Mouse (Mus musculus) c-Kit-positive CD71-positive TER-119-positive erythroid progenitor cells, embryonic 14.5 days (primary cell): ENCODE measurements around the gene Robo2.
"Not testable (repeated sequence)": the region's sequence is repeated elsewhere in the genome, so short reads cannot be mapped to it uniquely, and the experiment has no call there.

ENCODE experiments used
- DNase-seq: peaks from one replicate; pipeline ENCODE4 v3.0.0-alpha.2; 2013; ENCODE audit warnings: low spot score

Robo2 gene

DNA sequence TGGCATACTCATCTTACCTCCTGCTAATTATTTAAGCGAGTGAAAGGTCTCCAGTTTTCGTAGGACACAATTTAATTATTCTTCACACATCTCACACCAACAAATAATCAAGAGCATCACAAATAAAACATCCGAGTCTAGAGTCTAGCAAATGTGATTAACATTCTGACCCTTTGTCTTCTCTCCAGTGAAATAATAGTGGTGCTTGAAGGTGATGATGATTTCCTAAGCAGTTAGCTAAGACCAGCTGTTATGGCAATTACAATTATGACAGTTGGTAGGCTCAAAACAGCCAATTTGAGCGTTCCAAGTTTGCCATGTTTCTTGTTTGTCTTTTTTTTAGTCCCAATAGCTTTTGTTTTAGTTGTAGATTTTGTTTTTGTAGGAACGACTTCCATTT lies 210.9 kb downstream of the Robo2 start:
- no peak for DNase-seq

DNA sequence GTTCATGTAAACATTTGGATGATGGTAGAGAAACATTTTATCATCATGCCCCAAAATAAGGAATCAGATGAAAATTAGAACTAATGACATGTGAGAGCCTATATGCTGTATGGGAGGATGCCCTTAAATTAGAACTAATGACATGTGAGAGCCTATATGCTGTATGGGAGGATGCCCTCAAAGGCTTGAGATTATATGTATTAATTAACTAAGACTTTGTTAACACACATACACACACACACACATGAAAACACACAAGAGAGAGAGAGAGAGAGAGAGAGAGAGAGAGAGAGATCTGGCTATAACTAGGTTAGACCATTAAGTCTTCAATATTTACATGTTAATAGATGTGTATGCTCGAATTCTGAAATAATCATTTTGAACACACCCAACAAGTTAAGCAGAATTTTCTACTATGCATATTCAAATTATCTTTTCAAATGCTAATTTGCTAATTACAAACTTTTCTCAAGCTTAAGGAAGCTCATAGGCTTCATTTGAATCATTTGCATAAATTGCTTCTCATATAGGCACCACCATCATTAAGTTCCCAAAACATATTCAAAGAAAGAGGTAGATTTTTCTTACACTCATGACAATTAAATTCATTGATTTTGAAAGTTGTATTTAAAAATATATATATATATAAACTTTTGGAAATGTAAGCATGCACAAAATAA lies 211.5 kb downstream of the Robo2 start:
- DNase-seq, result no peak

DNA sequence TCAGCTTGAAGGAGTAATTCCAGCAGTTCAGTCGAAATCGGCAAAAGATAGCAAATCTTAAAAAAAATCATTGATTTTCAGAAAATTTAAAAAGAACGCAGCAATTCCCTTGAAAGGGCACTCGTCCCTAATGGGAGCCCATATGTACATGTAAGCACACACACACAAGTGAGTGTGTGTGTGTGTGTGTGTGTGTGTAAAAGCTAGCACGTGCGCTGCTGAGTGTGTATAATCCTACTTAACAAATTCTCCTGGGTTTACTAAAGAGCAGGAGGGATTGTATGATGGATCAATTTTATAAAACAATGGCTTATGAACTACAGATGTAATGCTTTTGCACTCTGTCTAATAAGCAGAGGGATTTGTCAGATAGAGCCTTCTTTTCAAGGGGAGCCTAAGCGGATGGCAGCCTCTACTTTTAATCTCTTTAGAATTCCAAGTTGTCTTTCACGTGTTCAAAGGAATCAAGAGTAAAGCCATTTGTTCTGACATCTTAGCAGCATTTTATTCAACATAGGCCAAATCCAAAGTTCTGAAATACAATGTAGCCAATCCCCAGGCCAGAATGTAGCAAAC lies 218.6 kb downstream of the Robo2 start:
- DNase-seq, result no peak

DNA sequence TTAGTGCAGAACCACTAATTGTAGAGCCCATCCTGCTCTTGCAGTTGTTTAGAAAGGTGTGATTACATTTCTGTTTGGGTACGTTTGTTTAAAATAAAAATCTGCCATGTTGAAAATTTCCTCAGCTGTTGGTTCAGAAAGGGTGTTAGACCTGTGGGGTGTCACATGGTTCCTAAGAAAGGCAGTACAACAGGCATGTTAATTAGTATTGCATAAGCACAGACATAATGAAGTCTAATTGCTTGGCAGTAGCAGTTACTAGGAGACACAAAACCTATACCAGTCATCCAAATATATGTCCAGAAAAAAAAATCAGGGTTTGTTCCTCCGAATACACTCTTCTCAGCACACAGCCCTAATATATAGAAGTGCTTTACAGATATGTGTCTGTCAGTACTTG lies 220.0 kb downstream of the Robo2 start:
- DNase-seq, result no peak

DNA sequence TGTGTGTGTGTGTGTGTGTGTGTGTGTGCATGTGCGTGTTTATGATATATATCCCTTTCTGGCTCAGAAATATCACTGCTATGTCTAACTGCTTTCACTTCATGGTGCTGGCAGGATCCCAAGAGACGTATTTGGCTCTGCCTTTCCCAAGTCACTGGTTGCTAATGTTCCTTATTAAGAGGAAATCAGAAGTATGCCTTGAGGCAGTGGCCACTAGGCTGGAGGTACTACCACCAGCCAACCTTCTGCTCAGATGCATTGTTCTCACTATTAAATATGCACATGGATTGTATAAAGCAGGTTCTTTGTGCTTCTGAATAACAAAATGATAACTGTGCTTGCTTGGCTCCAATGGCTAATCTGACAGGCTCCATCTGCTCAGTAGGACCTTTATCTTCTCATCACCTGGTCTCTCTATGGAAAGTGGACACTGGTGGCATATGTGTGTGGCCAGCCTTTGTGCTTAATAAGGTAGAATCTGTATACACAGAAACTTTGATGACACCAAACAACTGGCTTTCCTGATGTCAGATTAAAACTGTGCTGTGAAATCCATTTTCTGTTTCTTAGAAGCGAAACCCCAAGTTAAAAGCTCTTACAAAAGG lies 229.0 kb downstream of the Robo2 start:
- no peak for DNase-seq

DNA sequence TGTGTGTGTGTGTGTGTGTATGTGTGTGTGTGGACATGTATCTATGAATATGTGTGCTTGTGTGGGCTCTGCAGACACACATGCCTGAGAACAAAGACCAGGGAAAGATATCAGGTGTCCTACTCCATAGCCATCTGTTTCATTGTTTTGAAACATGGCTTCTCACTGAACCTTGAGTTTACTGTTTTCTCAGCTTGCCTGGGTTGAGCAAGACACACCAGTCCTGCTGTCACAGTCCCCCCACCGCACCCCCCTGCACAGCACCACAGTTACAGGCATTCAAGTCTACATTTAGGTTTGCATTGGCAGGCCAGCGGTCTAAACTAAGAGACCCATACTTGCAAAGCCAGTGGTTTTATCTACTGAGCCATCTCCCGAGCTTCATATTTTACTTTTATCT lies 239.0 kb downstream of the Robo2 start:
- DNase-seq, result no peak

DNA sequence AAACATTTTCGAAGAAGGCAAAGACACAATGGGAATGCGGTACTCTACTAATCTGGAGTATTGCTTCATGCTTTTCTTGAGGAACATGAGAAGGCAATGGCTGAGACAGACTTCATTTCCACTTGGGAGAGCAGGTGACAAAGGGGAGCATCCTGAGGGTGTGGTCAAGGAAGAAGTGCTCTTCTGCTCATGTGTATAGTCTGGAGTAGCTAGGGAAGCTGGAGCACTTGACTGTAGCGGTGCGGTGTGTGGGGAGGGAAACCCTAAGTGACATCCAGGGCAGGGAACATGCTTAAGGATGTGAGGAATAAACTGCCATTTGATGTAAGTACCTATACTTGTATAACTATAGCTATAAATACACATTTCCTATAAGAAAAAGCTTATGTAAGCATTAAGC lies 242.0 kb downstream of the Robo2 start:
- DNase-seq, result no peak

DNA sequence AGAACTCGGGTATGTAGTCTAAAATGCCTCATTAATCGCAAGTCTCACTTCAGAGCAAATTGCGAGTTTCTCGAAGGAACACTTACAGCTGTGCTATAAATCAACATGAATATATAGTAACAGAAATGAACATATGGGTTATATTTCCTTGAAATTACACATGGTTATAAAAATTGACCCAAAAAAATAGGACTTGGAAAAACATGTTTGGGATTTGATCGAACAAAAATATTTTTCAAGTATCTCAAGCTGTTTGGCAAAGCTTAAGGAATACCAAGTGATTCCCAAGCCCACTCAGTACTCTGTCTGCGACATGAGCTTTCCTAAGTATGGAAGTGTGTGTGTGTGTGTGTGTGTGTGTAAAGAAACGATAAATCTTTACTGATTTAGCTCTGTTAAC lies 242.5 kb downstream of the Robo2 start:
- no peak for DNase-seq

DNA sequence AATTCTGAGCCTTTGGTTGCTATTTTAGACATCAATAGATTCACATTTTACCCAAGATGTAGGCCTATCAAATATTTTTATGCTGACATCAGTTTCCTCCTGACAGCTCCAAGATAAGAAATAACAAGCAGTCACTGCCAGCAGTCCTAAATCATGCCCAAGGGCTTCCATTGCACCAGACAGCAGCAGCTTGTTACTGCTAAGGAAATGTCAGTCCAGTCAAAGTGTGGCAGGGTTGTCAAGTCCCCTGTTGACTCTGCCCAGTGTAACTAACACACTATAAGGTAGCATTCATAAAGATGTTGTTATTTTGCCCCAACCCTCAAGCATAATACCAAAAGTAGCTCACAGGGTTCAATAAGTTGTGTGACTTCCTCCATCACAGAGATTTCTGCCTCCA lies 243.8 kb downstream of the Robo2 start:
- DNase-seq, result no peak

DNA sequence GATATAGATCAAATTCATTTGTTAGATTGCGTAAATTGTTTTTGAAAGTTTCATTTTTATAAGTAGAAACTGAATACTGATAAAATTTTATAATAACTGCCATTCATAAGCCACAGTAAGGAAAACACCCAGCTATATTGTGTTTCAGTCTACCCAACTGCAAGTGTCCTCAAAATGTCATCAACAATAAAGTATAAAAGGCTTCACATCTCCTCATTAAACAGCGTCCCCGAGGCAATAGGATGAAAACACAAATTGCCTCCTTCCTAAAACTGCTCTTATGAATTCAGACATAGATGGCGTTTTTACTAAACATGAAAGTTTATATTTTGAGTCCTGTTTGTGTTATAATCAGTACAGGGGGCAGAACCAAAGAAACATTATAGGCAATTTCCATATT lies 249.6 kb downstream of the Robo2 start:
- no peak for DNase-seq

DNA sequence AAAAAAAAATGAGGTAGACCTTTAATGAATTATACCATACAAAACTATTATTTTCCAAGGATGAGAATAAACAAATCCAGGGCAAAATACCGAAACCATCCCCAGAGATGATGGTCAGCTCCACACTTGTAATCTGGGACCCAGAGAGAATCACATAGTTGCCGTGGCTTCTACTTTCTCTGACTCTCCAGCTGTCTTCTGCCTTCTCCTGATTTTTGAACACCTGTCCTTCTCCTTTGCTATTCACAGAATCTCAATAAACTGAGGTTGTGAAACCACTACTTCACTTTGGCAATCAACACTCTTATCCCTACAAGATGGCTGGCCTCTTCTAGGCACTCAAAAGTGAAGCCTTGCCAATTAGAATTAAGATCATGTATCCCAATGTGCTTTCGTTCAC lies 252.4 kb downstream of the Robo2 start:
- DNase-seq, result no peak

DNA sequence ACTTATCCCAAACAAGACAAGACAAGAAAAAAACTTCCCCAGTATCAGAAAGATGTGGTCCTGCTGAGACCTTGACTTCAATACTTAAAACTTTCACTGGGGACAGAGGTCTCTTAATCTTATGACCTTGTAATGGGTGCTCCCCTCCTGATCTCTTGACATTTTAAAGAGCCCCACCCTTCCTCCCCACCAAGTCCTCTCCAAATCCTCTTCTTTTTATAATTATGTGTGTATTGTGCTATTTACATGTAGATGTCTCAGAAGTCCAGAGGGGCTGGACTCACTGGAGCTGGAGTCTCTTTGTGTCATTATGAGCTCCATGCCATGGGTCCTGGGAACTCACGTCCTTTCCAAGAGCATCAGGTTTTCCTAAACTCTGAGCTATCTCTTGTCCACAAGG lies 275.4 kb downstream of the Robo2 start:
- DNase-seq, result no peak

DNA sequence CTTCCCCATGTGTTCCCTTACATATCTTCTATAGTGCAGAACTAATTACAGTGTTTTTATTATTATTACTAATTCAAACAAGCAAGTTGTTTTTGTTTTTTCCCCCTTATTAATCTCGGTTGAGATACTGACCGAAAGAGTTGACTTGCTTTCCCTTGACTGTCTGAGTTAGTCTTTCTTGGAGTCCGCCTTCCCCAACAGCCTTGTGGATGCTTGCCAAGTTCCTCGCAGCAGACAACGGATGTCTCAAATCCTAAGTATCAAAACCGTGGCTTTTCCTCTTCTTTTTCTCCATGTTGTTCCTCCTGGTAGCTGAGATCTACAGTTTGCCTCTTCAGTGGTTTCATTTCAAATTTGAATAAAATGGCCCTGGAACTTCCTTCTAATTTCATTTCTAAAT lies 278.8 kb downstream of the Robo2 start:
- DNase-seq, result no peak

DNA sequence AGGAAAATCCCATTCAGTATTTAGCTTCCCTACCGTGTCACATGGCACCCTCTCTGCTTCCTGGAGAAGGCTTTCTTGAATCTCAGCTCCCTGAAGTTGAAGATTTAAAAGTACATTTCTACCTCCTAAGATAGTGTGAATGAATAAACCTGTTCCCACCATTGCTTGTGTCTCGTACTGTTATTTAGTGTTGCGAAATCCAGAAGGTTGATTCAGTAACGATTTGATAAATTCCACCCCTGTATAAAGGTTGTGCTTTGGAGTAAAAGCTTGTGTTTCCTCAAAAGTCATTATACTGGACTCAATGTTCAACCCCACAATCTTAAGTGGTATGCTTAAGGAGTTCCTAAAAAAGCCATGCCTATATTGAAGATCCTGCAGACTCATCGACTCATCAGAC lies 280.3 kb downstream of the Robo2 start:
- DNase-seq, result no peak

DNA sequence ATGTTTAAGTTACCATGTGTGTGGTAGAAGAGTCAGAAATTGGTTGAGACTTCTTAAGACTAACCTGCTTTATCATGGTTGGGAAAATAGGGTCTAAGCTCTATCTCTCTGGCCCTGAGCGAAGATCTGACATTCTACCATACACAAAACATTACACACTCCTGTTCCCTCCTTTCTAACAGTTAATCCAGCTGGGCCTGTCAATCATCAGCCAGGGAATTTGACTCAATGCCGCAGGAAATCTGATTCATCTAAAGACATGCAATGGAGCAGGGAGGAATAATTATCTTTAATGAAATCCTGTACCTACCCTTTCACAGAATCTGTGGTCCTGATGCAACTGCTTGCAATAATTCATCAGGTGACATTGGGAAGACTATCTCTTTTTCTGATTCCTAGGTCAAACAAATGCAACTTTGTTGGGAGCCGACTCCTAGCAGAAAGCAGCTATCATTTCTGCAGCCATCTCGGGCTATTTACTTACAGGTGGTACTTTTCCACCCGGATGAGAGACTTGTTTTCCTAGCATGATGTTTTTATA lies 283.1 kb downstream of the Robo2 start:
- no peak for DNase-seq

DNA sequence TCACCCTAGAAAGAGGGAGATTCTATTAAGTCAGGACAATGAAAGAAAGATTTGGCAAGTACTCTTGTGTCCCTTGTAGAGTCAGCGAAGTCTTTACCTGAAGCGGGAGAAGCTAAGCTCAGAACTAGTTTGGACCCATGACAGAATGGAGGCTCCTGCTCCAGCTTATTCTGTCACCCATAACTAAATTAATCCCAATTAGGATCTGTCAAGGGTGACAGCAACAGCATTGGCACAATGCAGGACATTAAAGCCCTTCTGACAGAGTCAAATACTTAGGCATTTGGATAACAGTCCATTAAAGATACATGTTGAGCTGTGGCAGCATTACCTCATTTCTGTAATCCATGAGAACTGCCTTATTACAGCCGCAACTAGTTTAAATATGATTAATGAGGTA lies 298.5 kb downstream of the Robo2 start:
- no peak for DNase-seq

DNA sequence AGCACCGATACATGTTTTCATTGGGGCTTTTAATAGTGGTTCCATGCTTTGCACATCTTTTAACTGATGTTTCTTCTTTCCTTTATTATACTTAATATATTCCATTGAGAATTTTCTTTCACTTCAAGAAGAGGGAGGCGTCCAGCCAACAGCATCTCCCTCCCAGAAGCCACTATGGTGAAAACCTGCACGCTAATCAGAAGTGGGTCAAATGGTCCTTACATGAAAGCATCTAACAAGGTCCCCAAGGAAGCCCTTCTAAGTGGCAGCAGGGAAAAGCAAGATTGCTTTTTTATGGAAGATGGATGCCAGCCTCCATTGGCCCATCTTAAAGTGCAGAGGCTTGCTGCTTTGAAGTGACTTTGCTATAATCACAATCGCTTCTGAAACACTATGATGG lies 300.5 kb downstream of the Robo2 start:
- DNase-seq, result no peak

DNA sequence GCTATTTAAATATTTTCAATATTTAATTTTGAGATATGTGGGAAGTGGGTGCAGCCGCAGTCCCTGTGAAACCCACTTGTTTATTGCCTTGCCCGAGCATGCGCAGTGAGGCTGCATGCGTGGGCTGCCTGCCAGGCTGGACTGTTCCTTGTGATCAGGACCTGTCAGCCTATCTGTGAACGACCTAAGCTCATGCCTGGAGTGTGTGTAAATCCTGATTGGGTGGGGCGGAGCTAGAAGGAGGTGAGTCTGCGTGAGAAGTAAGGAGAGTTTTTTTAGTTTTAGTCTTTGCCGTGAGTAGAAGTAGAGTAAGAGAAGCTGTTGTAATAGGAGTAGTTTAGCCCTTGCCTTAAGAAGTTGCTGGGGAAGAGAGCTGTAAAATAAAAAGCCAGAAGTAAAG lies 307.2 kb downstream of the Robo2 start:
- DNase-seq, result not testable (repeated sequence)

DNA sequence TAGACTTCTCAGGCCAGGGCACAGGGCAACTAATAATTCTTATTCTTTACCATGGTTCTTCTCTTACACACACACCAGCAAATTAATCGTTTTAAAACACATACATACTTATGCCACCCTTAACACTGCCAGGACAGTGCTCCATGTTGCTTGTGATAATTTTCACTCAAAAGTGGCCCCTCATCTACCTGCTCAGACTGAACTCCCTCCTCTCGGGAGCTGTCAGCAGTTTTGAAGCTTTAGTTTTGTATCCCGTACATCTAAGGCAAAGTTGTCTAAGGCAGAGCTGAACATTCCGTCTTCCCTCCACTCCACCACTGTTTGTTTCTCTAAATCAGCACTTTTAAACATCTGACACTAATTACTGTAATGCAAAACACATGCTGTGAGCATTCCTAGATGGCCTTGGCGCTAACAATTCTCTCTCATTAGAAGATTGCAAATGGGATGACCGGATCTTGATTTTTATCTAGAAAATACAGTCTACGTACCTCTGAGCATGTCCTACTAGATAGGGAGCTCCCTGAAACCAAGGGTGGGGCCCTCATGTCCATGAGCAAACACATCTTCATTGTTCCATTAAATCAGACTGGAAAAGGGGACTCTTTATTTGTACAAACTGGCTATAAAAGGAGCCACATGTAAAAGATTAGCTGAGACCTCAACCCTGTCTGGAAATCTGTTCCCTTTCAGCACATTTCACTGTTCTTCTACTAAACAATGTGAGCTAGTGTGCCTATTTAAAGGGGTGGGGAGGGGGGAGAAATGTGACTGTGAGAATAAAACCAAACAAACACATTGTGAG lies 318.4 kb downstream of the Robo2 start:
- DNase-seq, result no peak

DNA sequence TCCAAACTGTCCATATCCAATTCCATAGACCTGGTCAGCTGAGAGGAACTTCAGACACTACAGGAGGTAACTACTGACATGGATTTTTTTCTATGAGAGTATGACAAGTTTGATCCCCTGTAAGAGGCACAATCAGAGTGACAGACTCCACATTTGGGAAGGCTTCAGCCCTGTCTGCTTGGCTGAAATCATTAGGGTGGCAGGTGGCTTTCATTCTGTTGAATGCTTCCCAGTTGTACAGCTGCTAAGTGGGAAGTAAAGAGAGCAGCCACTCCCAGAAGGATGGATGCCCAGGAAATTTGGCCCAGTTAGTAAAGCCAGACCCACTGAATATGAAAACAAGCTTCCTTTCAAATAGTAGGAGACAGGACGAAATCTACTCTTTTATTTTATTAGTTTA lies 321.7 kb downstream of the Robo2 start:
- DNase-seq, result no peak

DNA sequence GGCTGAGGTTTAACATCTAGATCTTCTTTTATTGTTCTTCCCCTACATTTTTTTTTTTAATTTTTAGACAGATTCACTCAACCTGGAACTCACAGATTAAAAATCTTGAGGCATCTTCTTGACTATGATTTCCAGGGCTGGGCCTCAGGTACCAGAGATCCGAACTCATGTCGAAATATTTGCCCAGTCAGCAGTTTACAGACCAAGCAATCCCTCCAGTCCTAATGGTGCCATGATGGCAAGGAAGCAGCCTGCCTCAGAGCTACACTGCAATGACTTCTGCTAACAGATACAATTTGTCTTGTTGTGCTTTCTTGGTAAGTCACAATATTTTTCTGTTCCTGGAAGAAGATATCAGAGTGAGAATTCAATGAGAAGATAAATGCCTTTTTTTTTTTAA lies 327.4 kb downstream of the Robo2 start:
- DNase-seq, result no peak

DNA sequence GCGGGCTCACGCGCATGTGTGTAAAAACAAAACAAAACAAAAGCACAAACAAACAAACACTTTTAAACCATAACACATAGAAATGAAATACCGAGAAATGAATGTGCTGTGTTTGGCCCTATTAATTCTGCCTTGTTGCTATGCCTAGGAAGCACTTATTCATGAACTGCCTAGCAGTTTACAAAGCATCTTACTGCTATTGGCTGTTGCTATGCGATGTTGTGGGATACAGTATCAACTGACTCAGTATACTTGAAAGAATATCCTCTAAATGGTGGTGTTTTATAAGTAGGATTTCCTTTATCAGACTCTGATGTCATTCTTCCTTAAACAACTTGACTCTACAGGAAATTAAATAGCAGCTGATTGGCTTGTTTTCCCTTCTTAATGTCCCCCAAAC lies 339.0 kb downstream of the Robo2 start:
- DNase-seq, result no peak

DNA sequence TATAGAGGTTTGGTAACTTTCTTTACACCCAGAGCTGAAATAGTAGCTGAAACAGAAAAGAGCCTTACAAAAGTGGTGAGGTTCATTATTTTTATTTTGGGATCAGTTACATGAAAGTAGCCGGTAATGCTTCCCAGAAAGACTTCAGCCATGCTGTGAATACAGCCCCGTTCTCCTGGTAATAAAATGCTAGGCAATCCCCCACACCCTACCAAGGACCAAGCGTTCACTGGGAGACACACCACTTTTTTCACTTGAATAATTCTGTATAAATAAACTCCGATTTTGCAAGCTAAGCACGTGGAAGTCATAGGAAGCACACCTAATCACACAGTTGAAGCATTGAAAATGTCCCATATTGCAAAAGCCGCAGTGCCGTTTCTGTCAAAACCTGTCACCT lies 341.0 kb downstream of the Robo2 start:
- no peak for DNase-seq
